Mouse (Mus musculus) bone marrow macrophage, adult 2 months (primary cell): ENCODE results near the gene Agrp. TPM values are rescaled to one million over a fixed set of nuclear protein-coding genes. Genes with fewer than 3 reads are reported as not detected.
A peak's percentile ranks its signal among the peaks of the same experiment; 100 is the strongest.

ENCODE experiments used
- H3K27ac ChIP-seq: 2 replicates; pipeline ENCODE4 v1.5.1; 2012; ENCODE audit warnings: low read depth, low read length; ENCODE audit not compliant: insufficient read depth
- H3K4me1 ChIP-seq: 2 replicates; pipeline ENCODE4 v1.6.1; 2012; ENCODE audit warnings: low read length; ENCODE audit not compliant: control insufficient read depth, insufficient read depth
- H3K4me3 ChIP-seq: 2 replicates; pipeline ENCODE4 v1.5.1; 2012; ENCODE audit warnings: mild to moderate bottlenecking, low read length, moderate library complexity; ENCODE audit not compliant: insufficient read depth
- CTCF ChIP-seq: IDR thresholded peaks from 2 replicates; pipeline ENCODE4 v1.5.1; 2012; ENCODE audit warnings: low read depth, mild to moderate bottlenecking, low read length, moderate library complexity
- POLR2A ChIP-seq: IDR thresholded peaks from 2 replicates; pipeline ENCODE4 v1.6.1; 2012; ENCODE audit warnings: mild to moderate bottlenecking, low read depth, low read length, borderline replicate concordance
- polyA plus RNA-seq: library from polyadenylated mRNA; stranded (reverse); fragments of >200 nt; gene quantifications from 2 replicates; pipeline ENCODE4 v1.2.4, GENCODE M21; 2012; ENCODE audit not compliant: missing spikeins, insufficient read depth, insufficient read length

Agrp gene
- polyA plus RNA-seq, 1 experiment, result not detected

DNA sequence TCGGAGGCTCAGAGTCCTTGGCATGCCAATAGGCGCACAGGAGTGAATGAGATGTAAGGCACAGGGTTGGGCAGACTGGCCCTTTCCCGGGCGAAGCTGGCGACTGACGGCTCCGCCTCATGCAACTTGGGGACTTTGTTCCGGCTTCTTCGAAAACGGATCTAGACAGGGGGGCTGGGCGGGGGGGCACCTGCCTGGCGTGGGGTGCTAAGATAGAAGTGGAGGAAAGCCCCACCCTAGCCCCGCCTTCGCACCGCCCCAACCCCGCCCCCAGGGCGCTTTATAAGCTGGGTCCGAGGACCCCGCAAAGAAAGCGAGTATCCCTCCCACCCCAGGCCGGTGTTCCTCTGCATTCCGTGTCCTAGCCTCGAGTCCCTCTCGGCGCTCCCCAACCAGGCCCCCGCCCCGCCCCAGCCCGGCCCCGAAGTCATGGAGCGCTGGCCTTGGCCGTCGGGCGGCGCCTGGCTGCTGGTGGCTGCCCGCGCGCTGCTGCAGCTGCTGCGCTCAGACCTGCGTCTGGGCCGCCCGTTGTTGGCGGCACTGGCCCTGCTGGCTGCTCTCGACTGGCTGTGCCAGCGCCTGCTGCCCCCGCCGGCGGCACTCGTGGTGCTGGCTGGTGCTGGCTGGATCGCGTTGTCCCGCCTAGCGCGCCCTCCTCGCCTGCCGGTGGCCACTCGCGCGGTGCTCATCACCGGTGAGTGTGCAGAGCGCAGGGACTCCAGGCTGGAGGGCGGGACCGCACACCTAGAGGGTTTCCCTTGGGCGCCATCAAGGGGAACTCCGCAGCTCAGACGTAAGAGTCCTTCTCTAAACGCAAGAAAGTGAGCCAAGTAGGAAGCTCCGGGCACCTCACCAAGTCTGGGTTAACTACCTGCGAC, 118.5 kb downstream of the Agrp start, which contains the start of gene Hsd11b2:
Gene Hsd11b2 (plus strand): TSS at position 320 of the 878 bp plus-strand sequence.
- peak within 1 kb of the TSS; percentile 58 for H3K4me3 ChIP-seq
- TF ChIP-seq CTCF (no peak), POLR2A (no peak)
- H3K4me1 ChIP-seq, result peaks cover 12% of the 10 kb centered on the region
- no peak within 1 kb of the TSS for H3K27ac ChIP-seq

DNA sequence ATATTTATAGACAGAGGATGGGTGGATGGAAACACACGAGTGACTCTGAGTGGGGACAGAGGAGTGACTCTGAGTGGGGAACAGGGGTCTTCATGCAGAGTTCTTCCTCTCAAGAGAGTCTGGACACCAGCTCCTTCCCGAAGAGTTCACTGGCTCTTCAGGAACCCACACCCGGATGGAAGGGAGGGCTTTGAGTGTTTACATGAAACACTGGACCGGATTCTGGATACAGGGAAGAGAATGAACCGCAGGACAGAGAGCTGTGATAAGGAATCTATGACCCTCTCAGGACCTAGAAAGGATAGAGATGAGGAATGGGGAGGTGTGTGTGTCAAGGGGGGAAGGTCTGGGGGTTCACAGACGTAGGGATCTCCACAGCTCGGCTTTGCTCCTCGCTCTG, 119.8 kb downstream of the Agrp start:
- TF ChIP-seq POLR2A (no peak), CTCF (no peak)
- Histone ChIP-seq H3K27ac (no peak overlapping the region), H3K4me3 (no peak overlapping the region), H3K4me1 (peaks cover 12% of the 10 kb centered on the region)

Other genes with a start within 250 kb of the Agrp start
- gene Kctd19, start 223.9 kb downstream of the Agrp start, polyA plus RNA-seq, result not detected in 2 replicates
- gene Lrrc36, start 223.8 kb downstream of the Agrp start, polyA plus RNA-seq, result not detected in 2 replicates
- gene Tppp3, start 165.9 kb downstream of the Agrp start, polyA plus RNA-seq, result 1.2 and 1.6 TPM in 2 replicates
- gene Zdhhc1, start 140.5 kb downstream of the Agrp start, polyA plus RNA-seq, result 16.0 and 16.3 TPM in 2 replicates
- not detected in 2 replicates for gene Hsd11b2, start 118.6 kb downstream of the Agrp start, polyA plus RNA-seq
- 177 and 186 TPM in 2 replicates for gene Atp6v0d1, start 71.3 kb downstream of the Agrp start, polyA plus RNA-seq
- 15.5 and 17.9 TPM in 2 replicates for gene Ripor1, start 32.1 kb downstream of the Agrp start, polyA plus RNA-seq
- 60.3 and 61.3 TPM in 2 replicates for gene Ctcf, start 825 bp downstream of the Agrp start, polyA plus RNA-seq
- 0.32 TPM in 1 of 2 replicates, not detected in the other for gene Carmil2, start 48.9 kb upstream of the Agrp start, polyA plus RNA-seq
- gene Acd, start 63.7 kb upstream of the Agrp start, polyA plus RNA-seq, result 37.9 and 41.6 TPM in 2 replicates
- 9.4 and 11.2 TPM in 2 replicates for gene Pard6a, start 63.8 kb upstream of the Agrp start, polyA plus RNA-seq
- not detected in 2 replicates for gene 4933405L10Rik, start 70.3 kb upstream of the Agrp start, polyA plus RNA-seq
- 5.3 and 9.1 TPM in 2 replicates for gene Enkd1, start 70.8 kb upstream of the Agrp start, polyA plus RNA-seq
- gene Gfod2, start 121.3 kb upstream of the Agrp start, polyA plus RNA-seq, result 0.75 and 1.4 TPM in 2 replicates
- gene Ranbp10, start 190.0 kb upstream of the Agrp start, polyA plus RNA-seq, result 42.0 and 44.3 TPM in 2 replicates
- not detected in 2 replicates for gene Tsnaxip1, start 190.3 kb upstream of the Agrp start, polyA plus RNA-seq
- 16.9 and 17.1 TPM in 2 replicates for gene Cenpt, start 215.9 kb upstream of the Agrp start, polyA plus RNA-seq
- gene Thap11, start 217.7 kb upstream of the Agrp start, polyA plus RNA-seq, result 27.4 and 28.5 TPM in 2 replicates
- gene Nutf2, start 223.2 kb upstream of the Agrp start, polyA plus RNA-seq, result 2.2 TPM in 1 of 2 replicates, not detected in the other
- 23.6 and 29.8 TPM in 2 replicates for gene Edc4, start 243.5 kb upstream of the Agrp start, polyA plus RNA-seq